Mouse (Mus musculus) cerebellum, adult 2 months (tissue): ENCODE measurements around the gene Plppr2. TPM values are rescaled to one million over a fixed set of nuclear protein-coding genes. Genes with fewer than 3 reads are reported as not detected.
A peak's percentile ranks its signal among the peaks of the same experiment; 100 is the strongest.

Experiments used
- DNase-seq, 2 experiments: peaks; one replicate each; pipeline ENCODE4 v3.0.0; 2021
- H3K27ac ChIP-seq: fragments of 200-500 bp; 2 replicates; pipeline ENCODE4 v1.5.1; 2012; ENCODE audit warnings: low read length, control low read depth, inconsistent platforms; ENCODE audit not compliant: insufficient read depth
- H3K27me3 ChIP-seq: fragments of 200-500 bp; 2 replicates; pipeline ENCODE4 v1.6.1; 2012; ENCODE audit warnings: inconsistent platforms, mild to moderate bottlenecking, low read length, moderate library complexity; ENCODE audit not compliant: control insufficient read depth, insufficient read depth
- H3K4me1 ChIP-seq: fragments of 200-500 bp; 2 replicates; pipeline ENCODE4 v1.6.1; 2011; ENCODE audit warnings: low read length; ENCODE audit not compliant: control insufficient read depth, insufficient read depth
- H3K4me3 ChIP-seq: fragments of 200-500 bp; replicated peaks from 2 replicates; pipeline ENCODE3; 2011; ENCODE audit warnings: mild to moderate bottlenecking, low read depth, low read length, control low read depth; ENCODE audit not compliant: insufficient read depth
- CTCF ChIP-seq: fragments of 200-500 bp; IDR thresholded peaks from 2 replicates; pipeline ENCODE4 v1.5.1; 2011; ENCODE audit warnings: low read depth, mild to moderate bottlenecking, control low read depth, low read length, moderate library complexity, borderline replicate concordance; ENCODE audit not compliant: insufficient read depth
- POLR2A ChIP-seq: fragments of 200-500 bp; IDR thresholded peaks from 2 replicates; pipeline ENCODE4 v1.6.1; 2011; ENCODE audit warnings: low read length, control low read depth, borderline replicate concordance; ENCODE audit not compliant: insufficient read depth
- WGBS: fragments of 180-500 bp; shearing (Covaris S2); methylation state at CpG from one replicate; pipeline ENCODE4 v1.1.7; 2018; 5-methylcytosine and 5-hydroxymethylcytosine counted together
- polyA plus RNA-seq: library from polyadenylated mRNA; depleted of rRNA; stranded (reverse); fragments of >200 nt; gene quantifications from 2 replicates; pipeline ENCODE4 v1.2.3, GENCODE M21; 2012

The Plppr2 gene
- polyA plus RNA-seq, 1 experiment, result 97.5 TPM

DNA sequence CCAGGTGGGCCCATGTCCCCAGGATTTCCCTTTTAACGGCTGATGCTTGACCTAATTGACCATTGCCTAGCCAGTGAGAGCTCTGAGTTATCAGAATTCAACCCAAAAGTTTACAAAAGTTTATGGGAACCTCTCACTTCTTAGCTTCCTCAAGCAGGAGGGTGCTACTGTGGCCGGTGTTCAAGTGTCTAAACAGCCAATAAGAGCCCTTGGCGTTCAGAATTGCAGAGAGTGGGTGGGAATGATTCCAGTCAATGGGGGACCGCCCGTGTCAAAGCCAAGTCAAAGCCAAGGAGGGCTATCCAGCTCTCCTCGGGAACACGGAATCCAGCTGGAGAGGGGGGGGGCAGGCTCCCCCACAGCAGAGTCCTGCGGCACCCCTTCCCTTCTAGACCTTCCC is 11.3 kb downstream of the Plppr2 start:
- no peak for DNase-seq
- WGBS, result 49% methylated on average over 8 of the region's 8 CpGs
- Histone ChIP-seq H3K4me1 (0 out of 2 replicates have a peak, but pooled peaks cover 3% of the 10 kb centered on the region), H3K4me3 (no peak overlapping the region), H3K27ac (no peak overlapping the region), H3K27me3 (no peaks in the 10 kb centered on the region)
- TF ChIP-seq POLR2A (no peak), CTCF (no peak)

DNA sequence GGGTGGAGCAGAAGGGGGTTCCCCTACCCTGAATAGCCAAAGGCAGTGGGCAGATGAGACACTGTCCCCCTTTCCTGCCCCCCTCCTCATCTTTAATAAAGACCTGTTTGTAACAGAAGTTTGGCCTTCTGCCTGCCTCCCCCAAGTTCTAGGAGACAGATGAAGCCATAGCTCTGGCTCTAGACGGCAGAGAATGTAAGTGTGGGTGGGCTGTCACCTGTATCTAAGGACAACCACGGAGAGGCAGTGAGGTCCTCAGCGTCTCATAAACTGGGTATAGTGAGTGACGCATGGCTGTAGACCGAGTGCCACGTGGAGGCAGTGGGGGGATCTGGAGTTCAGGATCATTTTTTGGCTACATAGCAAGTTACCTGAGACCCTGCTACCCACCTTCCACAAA is 12.0 kb downstream of the Plppr2 start:
- WGBS, result 41% methylated on average over 6 of the region's 6 CpGs
- H3K4me3 ChIP-seq, result no peak overlapping the region
- H3K27me3 ChIP-seq, result no peaks in the 10 kb centered on the region
- TF ChIP-seq CTCF (no peak), POLR2A (no peak)
- no peak overlapping the region for H3K27ac ChIP-seq
- no peak for DNase-seq
- H3K4me1 ChIP-seq, result 0 out of 2 replicates have a peak, but pooled peaks cover 3% of the 10 kb centered on the region

DNA sequence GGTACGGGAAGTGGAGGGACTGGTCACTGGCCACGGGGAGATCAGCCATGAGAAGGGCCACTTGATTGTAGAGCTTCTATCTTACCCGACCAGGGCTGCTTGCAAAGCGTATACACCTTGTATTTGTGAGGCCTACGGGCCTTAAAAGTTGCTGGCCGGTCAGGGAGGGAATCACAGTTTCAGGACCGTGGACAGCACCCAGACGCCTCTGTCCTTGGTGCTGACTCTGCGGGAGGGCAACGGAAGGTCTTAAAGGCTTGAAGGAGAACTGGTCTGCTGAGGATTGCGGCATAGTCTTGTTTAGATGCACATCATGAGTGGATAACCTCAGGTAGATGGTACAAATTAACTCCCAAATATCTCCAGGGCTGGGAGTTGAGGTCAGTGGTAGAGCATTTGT is 13.5 kb downstream of the Plppr2 start:
- TF ChIP-seq CTCF, result no peak
- TF ChIP-seq POLR2A, result no peak
- no peak for DNase-seq
- Histone ChIP-seq H3K4me1 (no peaks in the 10 kb centered on the region), H3K27ac (no peak overlapping the region), H3K27me3 (no peaks in the 10 kb centered on the region), H3K4me3 (no peak overlapping the region)
- 24% methylated on average over 11 of the region's 11 CpGs for WGBS

DNA sequence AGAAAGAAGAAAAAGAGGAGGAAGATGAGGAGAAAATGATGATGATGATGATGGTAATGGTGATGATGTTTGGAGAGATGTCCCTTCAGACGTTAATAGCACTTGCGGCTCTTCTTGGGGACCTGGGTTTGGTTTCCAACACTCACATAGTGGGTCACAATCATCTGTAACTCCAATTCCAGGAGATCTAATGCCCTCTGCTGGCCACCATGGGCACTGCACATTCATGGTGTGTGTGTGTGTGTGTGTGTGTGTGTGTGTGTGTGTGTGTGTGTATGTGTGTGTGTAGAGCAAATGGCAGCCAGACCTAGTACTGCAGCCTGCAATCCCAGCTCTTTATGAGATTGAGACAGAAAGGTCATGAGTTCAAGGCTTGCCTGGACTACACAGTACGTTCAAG is 15.1 kb downstream of the Plppr2 start:
- Histone ChIP-seq H3K4me3 (no peak overlapping the region), H3K27me3 (no peaks in the 10 kb centered on the region), H3K4me1 (no peaks in the 10 kb centered on the region), H3K27ac (no peak overlapping the region)
- no peak for TF ChIP-seq POLR2A
- peak; percentile 34; the same call in 1 of the 2 replicates for TF ChIP-seq CTCF
- 83% methylated on average over 3 of the region's 3 CpGs for WGBS
- DNase-seq, result no peak

DNA sequence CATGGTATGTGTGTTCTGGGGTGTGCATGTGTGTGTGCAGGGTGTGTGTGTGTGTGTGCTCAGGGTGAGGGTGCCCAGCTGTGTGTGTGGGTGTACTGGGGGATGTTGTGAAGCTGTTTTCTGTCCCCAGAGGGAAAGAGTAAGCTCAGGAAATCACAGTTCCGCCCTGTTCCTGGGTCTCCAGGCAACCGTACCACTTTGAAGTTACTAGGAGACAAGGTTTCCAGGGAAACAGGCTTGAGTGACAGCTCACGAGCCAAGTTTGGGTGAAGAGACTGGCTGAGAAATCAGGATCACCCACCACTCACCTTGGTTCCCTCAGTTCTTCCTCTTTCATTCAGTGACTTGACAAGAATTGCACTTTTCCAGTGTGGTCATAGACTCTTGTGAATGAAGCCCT is 16.8 kb downstream of the Plppr2 start:
- 49% methylated on average over 3 of the region's 3 CpGs for WGBS
- no peaks in the 10 kb centered on the region for H3K27me3 ChIP-seq
- no peak overlapping the region for H3K4me3 ChIP-seq
- TF ChIP-seq CTCF (no peak), POLR2A (no peak)
- no peak overlapping the region for H3K27ac ChIP-seq
- no peaks in the 10 kb centered on the region for H3K4me1 ChIP-seq
- no peak for DNase-seq

DNA sequence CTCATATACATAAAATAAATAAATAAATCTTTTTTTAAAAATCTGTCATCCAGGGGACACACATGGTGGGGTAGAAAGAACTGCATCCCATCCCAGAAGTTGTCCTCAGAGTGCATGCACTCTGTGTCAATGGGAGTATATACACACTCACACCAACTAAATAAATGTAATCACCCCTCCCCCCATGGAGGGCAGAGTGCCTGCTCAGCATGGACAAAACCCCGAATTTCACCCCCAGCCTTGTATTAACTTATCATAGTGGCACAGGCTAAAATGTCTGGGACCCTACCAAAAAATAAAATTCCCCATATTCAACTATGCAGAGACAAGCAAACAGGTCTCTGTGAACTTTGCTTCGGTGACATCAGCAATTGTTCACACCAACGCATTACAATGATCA is 17.8 kb downstream of the Plppr2 start:
- whole genome bisulfite sequencing, result 66% methylated on average over 3 of the region's 3 CpGs
- Histone ChIP-seq H3K27ac (no peak overlapping the region), H3K27me3 (no peaks in the 10 kb centered on the region), H3K4me3 (no peak overlapping the region), H3K4me1 (no peaks in the 10 kb centered on the region)
- DNase-seq, result peak in 1 of 2 experiments; percentile 39
- TF ChIP-seq CTCF, result no peak
- TF ChIP-seq POLR2A, result no peak

DNA sequence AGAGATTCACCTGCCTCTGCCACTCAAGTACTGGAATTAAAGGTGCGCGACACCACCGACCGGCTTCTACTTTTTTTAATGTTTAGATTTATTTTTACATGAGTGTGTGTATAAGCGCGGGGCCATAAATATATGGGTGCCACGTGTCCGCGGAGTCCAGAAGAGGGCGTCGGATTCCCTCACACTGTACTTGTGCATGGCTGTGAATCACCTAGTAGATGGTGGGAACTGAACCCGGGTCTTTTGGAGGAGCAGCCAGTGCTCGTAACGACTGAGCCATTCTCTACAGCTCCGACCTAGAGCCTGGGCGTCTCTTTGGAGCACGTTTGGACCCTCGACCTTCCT is 18.4 kb downstream of the Plppr2 start:
- no peak for DNase-seq
- TF ChIP-seq POLR2A (no peak), CTCF (peak; percentile 52; the same call in 1 of the 2 replicates)
- no peaks in the 10 kb centered on the region for H3K4me1 ChIP-seq
- no peaks in the 10 kb centered on the region for H3K27me3 ChIP-seq
- 0 out of 2 replicates have a peak overlapping the region, but pooled peaks have one; percentile 2 for H3K27ac ChIP-seq
- 2% methylated on average over 18 of the region's 18 CpGs for WGBS
- peak overlapping the region; percentile 78 for H3K4me3 ChIP-seq

DNA sequence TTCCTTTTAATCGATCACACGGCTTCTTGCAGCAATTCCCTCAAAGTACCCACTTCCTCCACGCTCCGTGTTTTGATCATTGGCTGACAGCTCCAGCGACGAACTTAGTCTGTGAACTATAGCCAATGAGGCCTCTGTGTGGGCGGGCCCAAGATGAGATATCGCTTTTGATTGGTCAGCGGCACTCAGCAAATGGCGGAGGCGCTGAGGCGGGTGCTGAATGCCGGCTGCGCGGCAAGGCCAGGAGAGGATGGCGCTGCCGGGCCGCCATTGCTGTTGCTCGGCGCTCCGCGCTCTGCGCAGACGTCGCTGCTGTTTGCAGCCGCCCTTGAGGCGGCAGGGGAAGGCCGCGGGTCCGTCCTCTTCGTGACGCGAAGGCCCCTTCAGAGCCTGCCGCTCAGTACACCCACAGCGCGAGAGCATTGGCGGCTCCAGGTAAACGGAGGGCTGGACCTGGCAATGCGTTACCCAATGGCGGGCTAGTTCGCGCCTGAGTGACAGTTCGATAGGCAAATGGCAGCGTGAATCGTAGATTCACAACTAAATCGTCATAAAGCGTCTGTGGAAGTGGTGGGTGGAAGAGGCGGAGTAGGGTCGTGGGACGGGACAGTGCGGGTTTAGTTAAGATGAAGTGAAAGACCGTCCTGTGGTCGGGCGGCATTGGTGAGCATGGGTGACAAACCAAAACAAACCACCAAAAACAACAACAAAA is 18.9 kb downstream of the Plppr2 start, which contains the start of gene Swsap1:
TSS of gene Swsap1 (plus strand) at position 186 of the 712 bp plus-strand sequence.
- Histone ChIP-seq H3K27ac (peak within 1 kb of the TSS; percentile 85), H3K4me1 (no peaks in the 10 kb centered on the region), H3K27me3 (no peaks in the 10 kb centered on the region), H3K4me3 (peak within 1 kb of the TSS; percentile 78)
- no peak for TF ChIP-seq CTCF
- TF ChIP-seq POLR2A, result peak; percentile 63
- under 1% methylated on average over 54 of the region's 54 CpGs for WGBS
- peak; percentile 99 to 100 for DNase-seq
